Mouse (Mus musculus) kidney, embryonic 15.5 days (tissue): ENCODE data around the gene Rbbp8nl. TPM values are rescaled to one million over a fixed set of nuclear protein-coding genes. Genes with fewer than 3 reads are reported as not detected.
A peak's percentile ranks its signal among the peaks of the same experiment; 100 is the strongest.

ENCODE experiments used
- ATAC-seq: fragments of 200-750 bp; cut with Nextera tagmentation; replicated peaks from 2 replicates; pipeline ENCODE4 v1.8.0; 2017; ENCODE audit warnings: moderate TSS enrichment; ENCODE audit not compliant: low FRiP score
- H3K27ac ChIP-seq: fragments of 300-500 bp; sonication (generic); 2 replicates; pipeline ENCODE4 v1.5.1; 2015; ENCODE audit warnings: mild to moderate bottlenecking, inconsistent platforms
- H3K27me3 ChIP-seq: fragments of 300-500 bp; sonication (generic); 2 replicates; pipeline ENCODE4 v1.6.1; 2015; ENCODE audit warnings: inconsistent platforms
- H3K36me3 ChIP-seq: fragments of 300-500 bp; sonication (generic); 2 replicates; pipeline ENCODE4 v1.6.1; 2015; ENCODE audit warnings: inconsistent platforms
- H3K4me1 ChIP-seq: fragments of 300-500 bp; sonication (generic); 2 replicates; pipeline ENCODE4 v1.6.1; 2015; ENCODE audit warnings: inconsistent platforms
- H3K4me2 ChIP-seq: fragments of 300-500 bp; sonication (generic); 2 replicates; pipeline ENCODE4 v1.6.1; 2015; ENCODE audit warnings: moderate library complexity, mild to moderate bottlenecking, inconsistent platforms
- H3K4me3 ChIP-seq: fragments of 300-500 bp; sonication (generic); replicated peaks from 2 replicates; pipeline ENCODE4 v1.5.1; 2015; ENCODE audit warnings: mild to moderate bottlenecking, inconsistent platforms
- H3K9ac ChIP-seq: fragments of 300-500 bp; sonication (generic); 2 replicates; pipeline ENCODE4 v1.6.1; 2015; ENCODE audit warnings: mild to moderate bottlenecking, inconsistent platforms
- H3K9me3 ChIP-seq: fragments of 300-500 bp; sonication (generic); replicated peaks from 2 replicates; pipeline ENCODE4 v1.6.1; 2016; ENCODE audit warnings: inconsistent platforms
- WGBS: fragments of 180-500 bp; shearing (Covaris S2); methylation state at CpG from one replicate; pipeline ENCODE4 v1.1.7; 2015; ENCODE audit warnings: mixed read lengths; 5-methylcytosine and 5-hydroxymethylcytosine counted together
- polyA plus RNA-seq: library from polyadenylated mRNA; unstranded; fragments of >200 nt; fragmentation: Nextera tagmentation; extraction: Ambion mirVana; gene quantifications from 2 replicates; pipeline ENCODE4 v1.2.1, GENCODE M21; 2015

Rbbp8nl gene
- polyA plus RNA-seq: 0.84 and 0.87 TPM in 2 replicates

- 48% methylated on average over 16 of the region's 16 CpGs for WGBS
- Histone ChIP-seq H3K4me1 (peaks cover 23% of the 10 kb centered on the region), H3K4me3 (peak within 1 kb of the TSS; percentile 14), H3K27ac (peak within 1 kb of the TSS; percentile 93), H3K4me2 (peak within 1 kb of the TSS; percentile 41), H3K9me3 (no peaks in the 10 kb centered on the region), H3K27me3 (no peaks in the 10 kb centered on the region), H3K9ac (no peak within 1 kb of the TSS), H3K36me3 (no peaks in the 10 kb centered on the region)
- ATAC-seq: peak; percentile 42
These were observed at the start of gene Rbbp8nl for GRCm38 (mm10) chr2:180289440-180290108. Rbbp8nl (minus strand) TSS chr2:180289879.

DNA sequence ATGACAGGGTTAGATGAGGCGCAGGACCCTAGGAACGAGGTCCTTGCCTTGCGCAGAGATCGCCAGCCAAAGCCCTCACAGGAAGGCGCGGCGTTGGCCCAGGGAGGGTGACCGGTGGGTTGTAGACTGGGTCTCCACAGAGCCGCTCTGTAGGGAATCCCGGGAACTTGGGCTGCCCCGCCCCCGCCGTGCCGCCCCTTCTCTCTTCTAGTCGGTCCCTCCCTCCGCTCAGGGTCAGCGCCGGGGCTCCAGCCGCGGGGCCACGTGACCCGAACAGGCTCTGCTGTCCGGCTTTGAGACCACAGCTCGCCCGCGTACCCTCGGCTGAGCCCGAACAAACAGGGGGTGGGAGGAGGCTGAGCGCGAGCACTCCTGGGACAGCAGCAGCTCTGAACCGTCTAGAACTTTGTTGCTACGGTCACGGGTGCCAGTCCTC lies 44.9 kb upstream of the Rbbp8nl start, which contains the start of gene Gata5:
Gene Gata5, minus strand, starts transcription at position 149 of the 436 bp plus-strand sequence.
- H3K4me1 ChIP-seq: peaks cover 32% of the 10 kb centered on the region
- peak within 1 kb of the TSS; percentile 54 for H3K9ac ChIP-seq
- 0% methylated on average over 33 of the region's 33 CpGs for WGBS
- no peaks in the 10 kb centered on the region for H3K36me3 ChIP-seq
- H3K4me2 ChIP-seq: peak within 1 kb of the TSS; percentile 83
- peak within 1 kb of the TSS; percentile 32; the same call in 1 of the 2 replicates for H3K27ac ChIP-seq
- peaks cover 89% of the 10 kb centered on the region for H3K27me3 ChIP-seq
- H3K4me3 ChIP-seq: peak within 1 kb of the TSS; percentile 55
- ATAC-seq: peak; percentile 90
- H3K9me3 ChIP-seq: no peaks in the 10 kb centered on the region

DNA sequence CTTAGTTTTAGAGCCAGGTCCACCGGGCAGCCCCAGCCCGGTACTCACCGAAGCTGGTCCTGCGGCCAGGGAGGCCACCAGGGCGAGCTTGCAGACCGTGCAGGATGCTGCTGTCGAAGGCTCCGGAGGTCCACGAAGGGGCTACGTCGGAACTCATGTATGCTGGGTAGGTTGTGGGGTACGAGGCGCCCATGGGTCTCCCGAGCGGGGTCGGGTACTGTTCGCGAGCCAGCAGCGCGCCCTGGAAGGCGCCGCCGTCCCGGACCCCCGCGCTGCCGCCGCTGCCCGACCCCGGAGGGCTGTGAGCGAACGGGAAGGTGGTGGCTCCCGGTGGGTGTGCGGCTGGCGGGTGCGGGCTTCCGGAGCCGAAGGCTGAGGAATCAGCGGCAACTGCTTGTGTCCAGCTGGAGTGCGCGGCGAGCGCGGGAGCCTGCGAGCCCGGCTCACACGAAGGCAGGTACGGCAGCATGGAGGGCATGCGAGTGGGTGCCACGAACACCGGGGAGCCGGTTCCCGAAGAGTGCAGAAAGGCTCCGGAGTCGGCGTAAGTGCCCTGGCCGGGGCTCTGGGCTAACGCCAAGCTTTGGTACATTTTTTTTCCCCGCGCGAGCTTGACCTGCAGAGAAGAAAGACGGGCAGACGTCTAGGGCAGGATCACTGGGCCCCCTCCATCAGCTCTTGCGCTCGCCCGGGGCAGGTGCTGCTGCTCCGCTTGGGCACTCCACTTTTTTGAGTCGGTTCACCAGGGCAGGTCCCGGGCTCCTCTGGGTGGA lies 44.3 kb upstream of the Rbbp8nl start:
- peaks cover 27% of the 10 kb centered on the region for H3K4me1 ChIP-seq
- peak overlapping the region; percentile 32; the same call in 1 of the 2 replicates for H3K27ac ChIP-seq
- no peaks in the 10 kb centered on the region for H3K9me3 ChIP-seq
- H3K9ac ChIP-seq: peak overlapping the region; percentile 54
- peak overlapping the region; percentile 55 for H3K4me3 ChIP-seq
- peak overlapping the region; percentile 83 for H3K4me2 ChIP-seq
- WGBS: under 1% methylated on average over 69 of the region's 69 CpGs
- no peaks in the 10 kb centered on the region for H3K36me3 ChIP-seq
- peak; percentile 31 for ATAC-seq
- H3K27me3 ChIP-seq: peaks cover 83% of the 10 kb centered on the region

DNA sequence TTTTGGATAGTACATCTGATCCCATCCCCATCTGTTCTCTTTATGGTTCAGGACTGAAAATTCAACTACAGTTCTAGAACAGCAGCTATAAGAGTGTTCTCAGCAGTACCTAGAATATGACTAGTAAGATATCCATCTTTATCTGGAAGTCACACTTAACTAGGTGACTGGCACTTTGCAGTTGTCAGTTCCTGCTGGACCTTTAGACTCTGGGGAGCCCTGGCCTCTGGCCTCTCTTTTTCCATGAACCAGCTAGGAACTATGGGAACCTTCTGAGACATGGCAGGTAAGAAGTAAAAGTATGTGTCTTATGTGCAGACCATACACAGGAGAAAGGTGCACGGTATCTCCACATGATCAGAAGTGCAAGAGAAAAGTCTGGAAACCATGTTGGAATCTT lies 39.8 kb upstream of the Rbbp8nl start:
- Histone ChIP-seq H3K27ac (no peak overlapping the region), H3K4me1 (peaks cover 22% of the 10 kb centered on the region), H3K36me3 (no peaks in the 10 kb centered on the region), H3K4me3 (no peak overlapping the region), H3K4me2 (no peak overlapping the region), H3K9ac (no peak overlapping the region), H3K9me3 (no peaks in the 10 kb centered on the region), H3K27me3 (peaks cover 42% of the 10 kb centered on the region)
- WGBS: 100% methylated on average over 1 of the region's 1 CpGs
- ATAC-seq: no peak

- no peaks in the 10 kb centered on the region for H3K9me3 ChIP-seq
These were observed 33.1 kb upstream of the Rbbp8nl start for GRCm38 (mm10) chr2:180322674-180323355.

DNA sequence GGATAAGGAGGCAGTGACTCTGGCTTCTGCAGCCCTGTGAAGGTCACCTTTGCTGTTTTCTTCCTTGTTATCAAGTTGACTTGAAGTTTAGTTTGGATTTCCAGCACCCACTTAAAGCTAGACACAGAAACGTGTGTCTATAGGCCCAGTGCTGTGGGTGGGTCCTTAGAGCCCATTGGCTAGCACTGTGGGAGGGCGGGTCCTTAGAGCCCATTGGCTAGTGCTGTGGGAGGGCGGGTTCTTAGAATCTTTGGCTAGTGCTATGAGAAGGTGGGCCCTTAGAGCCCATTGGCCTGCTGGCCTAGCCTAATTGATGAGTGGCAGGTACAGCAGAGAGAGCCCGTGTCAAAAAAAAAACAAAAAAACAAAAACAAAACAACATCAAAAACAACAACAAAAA lies 30.5 kb upstream of the Rbbp8nl start:
- Histone ChIP-seq H3K27me3 (no peaks in the 10 kb centered on the region), H3K27ac (no peak overlapping the region), H3K4me3 (no peak overlapping the region), H3K9ac (no peak overlapping the region), H3K36me3 (no peaks in the 10 kb centered on the region), H3K4me1 (peaks cover 30% of the 10 kb centered on the region), H3K4me2 (no peak overlapping the region), H3K9me3 (no peaks in the 10 kb centered on the region)
- WGBS: 78% methylated on average over 4 of the region's 4 CpGs
- ATAC-seq: no peak

More at GRCm38 (mm10) chr2:180322674-180323355, 33.1 kb upstream of the Rbbp8nl start:
- Histone ChIP-seq H3K9ac (no peak overlapping the region), H3K27ac (peak overlapping the region; percentile 56), H3K4me2 (peak overlapping the region; percentile 34), H3K4me1 (peaks cover 34% of the 10 kb centered on the region), H3K27me3 (no peaks in the 10 kb centered on the region), H3K4me3 (no peak overlapping the region), H3K36me3 (no peaks in the 10 kb centered on the region)
- WGBS: 12% methylated on average over 13 of the region's 14 CpGs
- ATAC-seq: peak; percentile 86

DNA sequence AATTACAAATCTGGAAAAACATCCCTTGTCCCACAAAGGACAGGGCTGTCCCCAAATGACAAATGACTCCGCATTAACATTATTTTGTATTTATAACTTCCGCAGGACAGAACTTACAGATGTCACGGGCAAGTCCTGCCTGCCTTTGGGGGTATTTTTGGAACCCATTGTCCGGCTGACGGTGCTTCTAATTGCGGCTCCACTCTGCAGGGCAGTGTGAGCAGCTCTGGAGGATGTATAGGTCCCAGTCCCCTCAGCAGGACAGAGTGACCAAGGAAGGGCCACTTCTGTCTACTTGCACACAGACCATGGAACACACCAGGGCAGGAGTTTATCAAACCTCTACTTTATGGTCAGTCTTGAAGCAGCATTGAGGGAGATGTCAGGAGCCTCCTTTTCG lies 27.9 kb upstream of the Rbbp8nl start:
- WGBS: 57% methylated on average over 7 of the region's 7 CpGs
- Histone ChIP-seq H3K4me1 (peaks cover 22% of the 10 kb centered on the region), H3K9ac (no peak overlapping the region), H3K27ac (peak overlapping the region; percentile 34; the same call in 1 of the 2 replicates), H3K36me3 (no peaks in the 10 kb centered on the region), H3K27me3 (no peaks in the 10 kb centered on the region), H3K4me3 (no peak overlapping the region), H3K4me2 (no peak overlapping the region), H3K9me3 (no peaks in the 10 kb centered on the region)
- ATAC-seq: 0 out of 2 replicates have a peak, but pooled peaks have one; percentile 15

GRCm38 (mm10) chr2:180314292-180314691 lies 24.6 kb upstream of the Rbbp8nl start:
- Histone ChIP-seq H3K27ac (no peak overlapping the region), H3K9me3 (no peaks in the 10 kb centered on the region), H3K27me3 (no peaks in the 10 kb centered on the region), H3K9ac (no peak overlapping the region), H3K4me3 (no peak overlapping the region), H3K36me3 (no peaks in the 10 kb centered on the region), H3K4me1 (peaks cover 12% of the 10 kb centered on the region), H3K4me2 (no peak overlapping the region)
- 79% methylated on average over 2 of the region's 2 CpGs for WGBS
- no peak for ATAC-seq

DNA sequence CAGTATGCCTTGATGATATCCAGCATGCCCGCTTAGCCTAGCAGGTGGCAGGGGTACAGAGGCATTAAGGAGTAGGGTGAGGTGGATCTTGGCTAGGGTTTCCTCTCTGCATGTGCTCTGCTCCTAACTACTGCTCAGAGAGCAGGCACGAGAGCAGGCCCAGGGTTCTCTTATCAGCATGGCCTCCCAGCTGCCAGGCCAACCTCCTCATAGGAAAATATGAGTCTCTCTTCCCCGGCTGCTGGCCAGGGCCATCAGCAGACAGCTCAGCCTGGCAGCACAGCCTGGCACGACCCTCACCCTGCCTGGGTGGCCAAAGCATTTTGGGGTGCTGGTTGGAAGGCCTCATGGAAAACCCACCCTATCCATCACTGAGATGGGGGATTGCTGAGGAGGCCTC lies 21.5 kb upstream of the Rbbp8nl start:
- Histone ChIP-seq H3K4me2 (no peak overlapping the region), H3K9me3 (no peaks in the 10 kb centered on the region), H3K9ac (no peak overlapping the region), H3K27ac (no peak overlapping the region), H3K36me3 (no peaks in the 10 kb centered on the region), H3K27me3 (no peaks in the 10 kb centered on the region), H3K4me3 (no peak overlapping the region), H3K4me1 (no peaks in the 10 kb centered on the region)
- 81% methylated on average over 4 of the region's 4 CpGs for WGBS
- no peak for ATAC-seq

DNA sequence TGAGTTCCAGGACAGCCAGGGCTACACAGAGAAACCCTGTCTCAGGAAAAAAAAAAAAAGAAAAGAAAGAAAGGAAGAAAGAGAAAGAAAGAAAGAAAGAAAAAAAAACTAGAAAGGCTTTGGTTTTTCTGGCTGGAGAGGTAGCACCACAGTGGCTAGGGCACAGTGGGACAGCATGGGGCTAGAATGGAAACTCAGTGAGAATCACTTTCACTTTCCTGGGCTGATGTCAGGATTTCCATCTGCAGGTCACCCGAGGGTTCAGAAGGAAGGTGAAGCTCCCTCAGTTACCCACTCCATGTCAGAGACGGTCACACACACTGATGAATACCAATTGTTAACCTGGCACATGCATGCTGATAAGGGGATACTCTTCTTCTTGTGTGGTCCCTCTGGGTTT lies 18.0 kb upstream of the Rbbp8nl start:
- H3K27me3 ChIP-seq: no peaks in the 10 kb centered on the region

DNA sequence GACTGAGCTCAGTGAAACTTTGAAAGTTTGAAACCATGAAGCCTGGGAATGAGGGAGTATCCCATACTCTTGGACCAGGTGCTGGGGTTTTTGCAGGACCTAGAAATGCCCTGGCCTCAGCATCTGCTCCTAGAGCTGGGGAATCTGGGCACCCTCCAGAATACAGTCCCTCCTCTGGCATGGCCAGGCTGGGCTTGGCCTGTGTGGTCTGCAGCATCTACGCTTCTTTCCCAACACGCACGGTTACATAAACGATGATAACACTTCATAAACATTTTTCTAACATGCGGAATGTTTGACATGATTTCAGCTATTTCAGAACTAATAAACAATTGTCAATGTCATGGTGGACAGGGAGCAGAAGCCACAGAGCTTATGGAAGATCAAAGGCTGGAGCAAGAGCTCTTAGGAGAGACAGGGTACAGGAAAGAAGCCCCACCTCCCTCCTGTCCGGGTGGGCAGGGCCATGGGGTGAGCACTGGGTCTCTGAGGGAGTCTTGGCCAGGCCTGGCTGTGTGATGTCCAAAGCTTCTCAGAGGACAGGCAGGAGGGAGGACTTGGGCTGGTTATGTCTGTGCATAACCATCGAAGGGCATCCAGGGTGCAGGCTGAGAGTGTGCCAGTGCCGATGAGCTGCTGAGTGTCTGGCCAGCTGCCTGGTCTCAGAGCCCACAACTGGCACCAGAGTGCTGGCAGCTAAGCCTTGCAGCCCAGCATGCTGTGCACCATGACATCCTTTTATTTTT lies 16.9 kb upstream of the Rbbp8nl start:
- H3K36me3 ChIP-seq: no peaks in the 10 kb centered on the region
- H3K4me1 ChIP-seq: peaks cover 7% of the 10 kb centered on the region; the same call in 1 of the 2 replicates
- no peaks in the 10 kb centered on the region for H3K9me3 ChIP-seq
- no peak overlapping the region for H3K4me3 ChIP-seq
- 76% methylated on average over 8 of the region's 8 CpGs for WGBS
- ATAC-seq: no peak; the same call in 1 of the 2 replicates
- no peak overlapping the region for H3K4me2 ChIP-seq
- H3K27me3 ChIP-seq: no peaks in the 10 kb centered on the region
- no peak overlapping the region for H3K9ac ChIP-seq
- H3K27ac ChIP-seq: no peak overlapping the region

More for the DNA sequence above, 18.0 kb upstream of the Rbbp8nl start:
- H3K9me3 ChIP-seq: no peaks in the 10 kb centered on the region
- no peak for ATAC-seq
- H3K4me3 ChIP-seq: no peak overlapping the region
- no peak overlapping the region for H3K27ac ChIP-seq
- H3K9ac ChIP-seq: no peak overlapping the region
- no peaks in the 10 kb centered on the region for H3K36me3 ChIP-seq
- 52% methylated on average over 2 of the region's 2 CpGs for WGBS
- no peak overlapping the region for H3K4me2 ChIP-seq
- H3K4me1 ChIP-seq: peaks cover 7% of the 10 kb centered on the region; the same call in 1 of the 2 replicates
